Mouse (Mus musculus): ENCODE data around the gene Ttc41. TPM values are rescaled to one million over a fixed set of nuclear protein-coding genes. Genes with fewer than 3 reads are reported as not detected.

The Ttc41 gene
- polyA plus RNA-seq, 1 experiment = not detected

GRCm38 (mm10) chr10:86778398-86779116 is 72.9 kb downstream of the Ttc41 start, which contains the start of gene Nt5dc3:
Nt5dc3 (plus strand) TSS chr10:86779005.
- H3K9me3 ChIP-seq (ENCODE audit: control insufficient read depth, low read length) = no peaks in the 10 kb centered on the region
- H3K36me3 ChIP-seq (ENCODE audit: control insufficient read depth) = no peaks in the 10 kb centered on the region
- H3K4me1 ChIP-seq (ENCODE audit: control insufficient read depth) = peaks cover 27% of the 10 kb centered on the region
- TF ChIP-seq TAL1 (IDR thresholded peaks at IDR 0.05; ENCODE audit: low read length) (no peak), GATA1 (IDR thresholded peaks at IDR 0.05; ENCODE audit: low read length) (no peak)
- H3K27me3 ChIP-seq (ENCODE audit: control insufficient read depth) = peaks cover 11% of the 10 kb centered on the region
- H3K4me3 ChIP-seq (replicated peaks) = peak within 1 kb of the TSS; percentile 74

- Histone ChIP-seq H3K4me1 (ENCODE audit: control insufficient read depth) (peaks cover 27% of the 10 kb centered on the region), H3K36me3 (ENCODE audit: control insufficient read depth) (no peaks in the 10 kb centered on the region), H3K4me3 (replicated peaks) (peak overlapping the region; percentile 74), H3K9me3 (ENCODE audit: control insufficient read depth, low read length) (no peaks in the 10 kb centered on the region), H3K27me3 (ENCODE audit: control insufficient read depth) (peaks cover 11% of the 10 kb centered on the region)
- TF ChIP-seq TAL1 (IDR thresholded peaks at IDR 0.05; ENCODE audit: low read length) (no peak), GATA1 (IDR thresholded peaks at IDR 0.05; ENCODE audit: low read length) (no peak)
Observed at GRCm38 (mm10) chr10:86779117-86779755, 73.6 kb downstream of the Ttc41 start.

- TF ChIP-seq GATA1 (IDR thresholded peaks at IDR 0.05; ENCODE audit: low read length) = no peak
- TF ChIP-seq TAL1 (IDR thresholded peaks at IDR 0.05; ENCODE audit: low read length) = no peak
- Histone ChIP-seq H3K4me3 (replicated peaks) (peak overlapping the region; percentile 74), H3K4me1 (ENCODE audit: control insufficient read depth) (peaks cover 27% of the 10 kb centered on the region), H3K27me3 (ENCODE audit: control insufficient read depth) (peaks cover 11% of the 10 kb centered on the region), H3K36me3 (ENCODE audit: control insufficient read depth) (no peaks in the 10 kb centered on the region), H3K9me3 (ENCODE audit: control insufficient read depth, low read length) (no peaks in the 10 kb centered on the region)
Observed at GRCm38 (mm10) chr10:86779816-86780500, 74.3 kb downstream of the Ttc41 start.

GRCm38 (mm10) chr10:86781641-86782040 is 76.0 kb downstream of the Ttc41 start:
- no peak overlapping the region for H3K4me3 ChIP-seq (replicated peaks)
- no peaks in the 10 kb centered on the region for H3K9me3 ChIP-seq (ENCODE audit: control insufficient read depth, low read length)
- peaks cover 27% of the 10 kb centered on the region for H3K4me1 ChIP-seq (ENCODE audit: control insufficient read depth)
- no peak for TF ChIP-seq TAL1 (IDR thresholded peaks at IDR 0.05; ENCODE audit: low read length)
- no peak for TF ChIP-seq GATA1 (IDR thresholded peaks at IDR 0.05; ENCODE audit: low read length)
- H3K36me3 ChIP-seq (ENCODE audit: control insufficient read depth) = no peaks in the 10 kb centered on the region
- H3K27me3 ChIP-seq (ENCODE audit: control insufficient read depth) = peaks cover 11% of the 10 kb centered on the region

GRCm38 (mm10) chr10:86782656-86783055 is 77.0 kb downstream of the Ttc41 start:
- Histone ChIP-seq H3K36me3 (ENCODE audit: control insufficient read depth) (no peaks in the 10 kb centered on the region), H3K27me3 (ENCODE audit: control insufficient read depth) (peaks cover 6% of the 10 kb centered on the region), H3K4me3 (replicated peaks) (no peak overlapping the region), H3K9me3 (ENCODE audit: control insufficient read depth, low read length) (no peaks in the 10 kb centered on the region), H3K4me1 (ENCODE audit: control insufficient read depth) (peaks cover 25% of the 10 kb centered on the region)
- TF ChIP-seq GATA1 (IDR thresholded peaks at IDR 0.05; ENCODE audit: low read length) = no peak

GRCm38 (mm10) chr10:86783561-86783960 is 78.0 kb downstream of the Ttc41 start:
- H3K36me3 ChIP-seq (ENCODE audit: control insufficient read depth) = no peaks in the 10 kb centered on the region

GRCm38 (mm10) chr10:86784126-86784675 is 78.6 kb downstream of the Ttc41 start:
- H3K36me3 ChIP-seq (ENCODE audit: control insufficient read depth) = no peaks in the 10 kb centered on the region
- peaks cover 11% of the 10 kb centered on the region for H3K4me1 ChIP-seq (ENCODE audit: control insufficient read depth)
- TF ChIP-seq TAL1 (IDR thresholded peaks at IDR 0.05; ENCODE audit: low read length) = no peak
- no peak overlapping the region for H3K4me3 ChIP-seq (replicated peaks)
- peaks cover 2% of the 10 kb centered on the region; the same call in 1 of the 2 replicates for H3K27me3 ChIP-seq (ENCODE audit: control insufficient read depth)
- no peaks in the 10 kb centered on the region for H3K9me3 ChIP-seq (ENCODE audit: control insufficient read depth, low read length)

More at GRCm38 (mm10) chr10:86783561-86783960, 78.0 kb downstream of the Ttc41 start:
- Histone ChIP-seq H3K4me3 (replicated peaks) (no peak overlapping the region), H3K9me3 (ENCODE audit: control insufficient read depth, low read length) (no peaks in the 10 kb centered on the region), H3K4me1 (ENCODE audit: control insufficient read depth) (peaks cover 16% of the 10 kb centered on the region), H3K27me3 (ENCODE audit: control insufficient read depth) (peaks cover 2% of the 10 kb centered on the region; the same call in 1 of the 2 replicates)
- TF ChIP-seq TAL1 (IDR thresholded peaks at IDR 0.05; ENCODE audit: low read length) = no peak
- no peak for TF ChIP-seq GATA1 (IDR thresholded peaks at IDR 0.05; ENCODE audit: low read length)

GRCm38 (mm10) chr10:86785396-86785795 is 79.8 kb downstream of the Ttc41 start:
- Histone ChIP-seq H3K36me3 (ENCODE audit: control insufficient read depth) (no peaks in the 10 kb centered on the region), H3K4me1 (ENCODE audit: control insufficient read depth) (no peaks in the 10 kb centered on the region; the same call in 1 of the 2 replicates)
- no peak for TF ChIP-seq TAL1 (IDR thresholded peaks at IDR 0.05; ENCODE audit: low read length)
- no peak for TF ChIP-seq GATA1 (IDR thresholded peaks at IDR 0.05; ENCODE audit: low read length)

GRCm38 (mm10) chr10:86786083-86786482 is 80.5 kb downstream of the Ttc41 start:
- Histone ChIP-seq H3K36me3 (ENCODE audit: control insufficient read depth) (no peaks in the 10 kb centered on the region), H3K4me3 (replicated peaks) (no peak overlapping the region), H3K4me1 (ENCODE audit: control insufficient read depth) (no peaks in the 10 kb centered on the region; the same call in 1 of the 2 replicates), H3K9me3 (ENCODE audit: control insufficient read depth, low read length) (no peaks in the 10 kb centered on the region), H3K27me3 (ENCODE audit: control insufficient read depth) (no peaks in the 10 kb centered on the region)
- TF ChIP-seq GATA1 (IDR thresholded peaks at IDR 0.05; ENCODE audit: low read length) (no peak), TAL1 (IDR thresholded peaks at IDR 0.05; ENCODE audit: low read length) (no peak)

More at GRCm38 (mm10) chr10:86785396-86785795, 79.8 kb downstream of the Ttc41 start:
- Histone ChIP-seq H3K4me3 (replicated peaks) (no peak overlapping the region), H3K27me3 (ENCODE audit: control insufficient read depth) (no peaks in the 10 kb centered on the region), H3K9me3 (ENCODE audit: control insufficient read depth, low read length) (no peaks in the 10 kb centered on the region)
